Mouse (Mus musculus): ENCODE results near the gene Gm20388. TPM values are rescaled to one million over a fixed set of nuclear protein-coding genes. Genes with fewer than 3 reads are reported as not detected.

Gene Gm20388
- total RNA-seq, 2 experiments from 2014 or later, result 2.2 to 7.6 TPM

DNA sequence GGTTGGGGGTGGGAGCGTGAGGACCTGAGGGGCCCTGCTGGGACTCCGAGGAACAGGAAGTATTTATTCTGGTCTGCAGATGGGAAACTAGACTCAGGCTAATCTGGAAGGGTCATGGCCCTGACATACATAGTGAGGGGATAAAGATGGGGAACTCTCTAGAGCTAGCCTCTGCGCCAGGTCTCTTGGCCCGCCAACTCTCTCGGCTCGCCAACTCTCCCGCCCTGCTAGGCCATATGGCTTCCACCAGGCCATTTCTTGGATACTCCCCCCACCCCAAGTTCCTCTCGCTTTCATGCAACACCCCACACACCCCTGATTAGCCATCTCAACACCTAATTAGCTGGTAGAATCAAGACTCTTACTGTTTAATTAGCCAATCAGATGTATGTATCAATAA, 101.8 kb downstream of the Gm20388 start:
- H3K4me3 ChIP-seq, result no peak overlapping the region
- TF ChIP-seq CTCF (conservative IDR thresholded peaks at IDR 0.05), result no peak
- H3K27ac ChIP-seq, result no peak overlapping the region
- DNase-seq (ENCODE audit: low spot score in 2 of 2), result no peak

DNA sequence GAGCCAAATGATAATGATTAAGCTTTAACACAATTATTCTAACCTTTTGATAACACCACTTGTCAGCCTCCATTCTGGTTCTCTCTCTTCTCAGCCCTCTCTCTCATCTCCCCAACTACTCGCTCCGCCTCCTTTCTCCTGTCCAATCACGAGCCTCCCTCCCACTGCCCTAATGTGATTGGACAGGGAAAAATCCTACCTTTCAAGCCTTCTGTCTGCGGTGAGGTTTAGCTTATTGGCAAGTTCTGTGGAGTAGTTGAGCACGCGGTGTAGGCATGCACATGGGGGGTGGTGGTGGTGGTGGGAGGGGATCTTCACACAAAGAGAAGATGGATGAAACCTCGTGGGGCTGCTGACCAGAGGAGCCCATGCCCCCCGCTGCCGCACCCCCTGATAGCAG, 102.3 kb downstream of the Gm20388 start:
- no peak for DNase-seq (ENCODE audit: low spot score in 2 of 2)
- Histone ChIP-seq H3K27ac (no peak overlapping the region), H3K4me3 (no peak overlapping the region)
- no peak for TF ChIP-seq CTCF (conservative IDR thresholded peaks at IDR 0.05)

DNA sequence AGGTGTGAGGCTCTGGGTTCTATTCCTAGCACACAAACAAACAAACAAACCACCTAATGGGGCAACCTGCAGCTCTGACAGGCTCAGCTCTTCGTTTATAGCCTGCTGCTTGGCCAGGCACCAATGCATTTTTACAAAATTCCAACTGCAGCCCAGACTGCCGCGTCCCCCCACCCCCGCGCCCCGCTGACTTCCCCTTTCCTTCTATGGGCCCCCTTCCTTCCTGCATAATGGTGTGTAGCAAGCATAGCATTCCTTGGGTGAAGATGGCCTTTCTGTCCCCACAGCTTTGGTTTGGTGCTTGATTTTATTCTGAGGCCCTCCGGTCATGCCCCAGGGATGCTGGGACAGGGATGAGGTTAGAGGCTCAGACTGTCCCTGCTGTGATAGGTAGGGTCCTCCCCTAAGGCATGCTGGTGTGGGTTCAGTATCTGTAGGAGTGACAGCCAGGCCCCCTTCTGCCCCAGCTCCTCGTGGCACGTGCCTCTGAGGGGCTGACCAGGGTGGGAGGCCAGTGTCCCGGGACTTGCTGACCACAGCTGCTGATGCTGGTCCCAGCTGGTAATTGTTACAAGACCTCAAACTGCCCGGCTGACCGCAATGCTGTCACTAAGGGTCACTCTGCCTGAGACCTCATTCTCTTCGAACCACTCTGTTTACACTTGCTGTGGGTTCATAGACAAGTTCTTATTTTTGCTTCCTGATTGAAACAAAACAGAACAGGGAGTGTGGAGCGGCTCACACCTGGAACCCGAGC, 103.8 kb downstream of the Gm20388 start:
- Histone ChIP-seq H3K4me3 (no peak overlapping the region), H3K27ac (no peak overlapping the region)
- DNase-seq (ENCODE audit: low spot score in 2 of 2), result no peak
- TF ChIP-seq CTCF (conservative IDR thresholded peaks at IDR 0.05), result no peak

DNA sequence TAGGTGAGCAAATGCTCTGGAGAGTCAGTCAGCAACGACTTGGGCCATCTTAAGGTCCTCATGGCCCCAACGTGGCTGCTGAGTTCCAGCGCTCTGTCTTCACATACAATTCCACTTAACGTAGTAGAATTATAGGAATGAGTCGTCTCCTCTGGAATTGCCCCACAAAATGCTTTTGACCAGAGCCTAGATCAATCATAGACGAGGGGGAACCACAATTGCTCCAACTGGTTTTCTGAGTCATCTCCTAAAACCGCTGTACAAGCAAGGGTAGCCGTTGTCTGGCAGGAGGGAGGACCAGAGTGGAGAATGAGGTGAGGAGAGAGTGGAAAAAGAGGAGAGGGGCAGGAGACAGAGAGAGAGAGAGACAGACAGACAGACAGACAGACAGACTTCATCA, 105.3 kb downstream of the Gm20388 start:
- no peak for DNase-seq (ENCODE audit: low spot score in 2 of 2)
- no peak for TF ChIP-seq CTCF (conservative IDR thresholded peaks at IDR 0.05)
- Histone ChIP-seq H3K4me3 (no peak overlapping the region), H3K27ac (no peak overlapping the region)

DNA sequence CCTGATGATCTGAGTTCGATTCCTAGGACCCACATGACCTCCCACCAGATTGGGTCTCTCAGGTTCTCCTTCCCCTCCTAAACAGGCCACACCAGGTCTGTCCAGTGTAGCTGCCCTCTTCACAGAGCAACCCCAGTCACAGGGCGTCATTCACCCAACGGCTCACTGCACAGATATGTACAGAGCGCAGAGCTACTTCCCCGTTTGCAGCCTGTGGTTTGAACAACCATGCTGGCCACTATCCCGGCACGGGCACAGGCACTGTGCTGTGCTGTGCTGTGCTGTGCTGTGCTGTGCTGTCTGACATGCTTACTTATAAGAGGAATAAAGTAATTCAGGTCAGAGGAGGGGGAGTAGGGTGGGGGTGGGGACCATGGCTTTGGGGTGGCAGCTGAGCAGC, 105.8 kb downstream of the Gm20388 start:
- DNase-seq (ENCODE audit: low spot score in 2 of 2), result no peak
- H3K27ac ChIP-seq, result no peak overlapping the region
- no peak overlapping the region for H3K4me3 ChIP-seq
- TF ChIP-seq CTCF (conservative IDR thresholded peaks at IDR 0.05), result no peak

DNA sequence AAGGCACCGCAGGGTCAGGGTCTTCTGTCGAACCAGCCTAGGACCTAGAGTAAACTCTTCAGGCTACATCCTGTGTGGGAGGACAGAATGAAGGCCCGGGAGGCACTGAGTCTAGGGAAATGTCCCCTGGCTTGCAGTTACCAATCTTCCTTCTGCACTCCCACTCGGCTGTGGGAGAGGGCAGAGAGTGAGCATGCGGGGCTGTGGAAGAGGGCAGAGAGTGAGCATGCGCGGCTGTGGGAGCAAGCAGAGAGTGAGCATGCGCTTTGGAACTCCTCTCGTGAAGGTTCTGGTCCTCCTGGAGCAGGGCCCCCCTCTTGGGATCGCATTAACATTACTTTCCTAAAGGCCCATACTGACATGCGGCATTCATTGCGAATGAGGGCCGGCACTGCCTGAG, 106.7 kb downstream of the Gm20388 start:
- no peak for DNase-seq (ENCODE audit: low spot score in 2 of 2)
- Histone ChIP-seq H3K27ac (no peak overlapping the region), H3K4me3 (no peak overlapping the region)
- no peak for TF ChIP-seq CTCF (conservative IDR thresholded peaks at IDR 0.05)

DNA sequence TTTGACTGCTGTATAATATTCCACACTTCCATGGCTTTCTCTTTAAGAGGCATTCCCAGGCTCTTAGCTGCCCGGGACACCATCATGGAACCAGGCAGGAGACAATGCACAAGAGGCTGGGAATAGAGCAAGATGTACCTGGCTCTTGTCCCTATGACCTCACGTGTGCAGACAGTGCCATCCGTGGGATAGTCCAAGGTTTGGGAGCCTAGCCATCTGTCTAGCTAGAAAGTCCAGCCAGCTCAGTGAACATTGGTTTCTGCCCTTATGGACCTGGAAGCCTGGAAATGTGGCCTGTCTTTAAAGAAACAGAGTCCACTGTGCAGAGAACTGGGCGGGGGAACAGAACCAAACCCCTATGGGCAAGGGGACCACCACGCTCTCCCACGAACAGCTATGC, 107.1 kb downstream of the Gm20388 start:
- no peak overlapping the region for H3K27ac ChIP-seq
- no peak for DNase-seq (ENCODE audit: low spot score in 2 of 2)
- H3K4me3 ChIP-seq, result no peak overlapping the region
- no peak for TF ChIP-seq CTCF (conservative IDR thresholded peaks at IDR 0.05)

DNA sequence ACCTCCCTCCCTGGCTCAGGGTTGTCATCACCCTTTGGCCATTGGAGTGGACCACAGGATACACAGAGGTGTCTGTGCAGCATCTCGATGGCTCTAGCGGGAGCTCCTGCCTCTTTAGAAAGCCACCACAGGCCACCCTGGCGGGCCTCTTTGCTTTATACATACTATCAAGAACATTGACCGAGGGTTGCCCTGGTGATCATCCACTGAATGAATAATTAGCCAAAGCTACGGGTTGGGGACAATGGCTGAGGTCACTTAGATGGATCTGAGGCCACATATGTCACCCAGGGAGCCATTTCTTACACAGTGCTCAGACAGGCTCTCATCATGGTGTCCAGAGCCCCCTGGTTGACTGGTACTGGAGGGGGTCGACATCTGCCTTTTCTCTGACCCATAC, 107.7 kb downstream of the Gm20388 start:
- no peak for DNase-seq (ENCODE audit: low spot score in 2 of 2)

DNA sequence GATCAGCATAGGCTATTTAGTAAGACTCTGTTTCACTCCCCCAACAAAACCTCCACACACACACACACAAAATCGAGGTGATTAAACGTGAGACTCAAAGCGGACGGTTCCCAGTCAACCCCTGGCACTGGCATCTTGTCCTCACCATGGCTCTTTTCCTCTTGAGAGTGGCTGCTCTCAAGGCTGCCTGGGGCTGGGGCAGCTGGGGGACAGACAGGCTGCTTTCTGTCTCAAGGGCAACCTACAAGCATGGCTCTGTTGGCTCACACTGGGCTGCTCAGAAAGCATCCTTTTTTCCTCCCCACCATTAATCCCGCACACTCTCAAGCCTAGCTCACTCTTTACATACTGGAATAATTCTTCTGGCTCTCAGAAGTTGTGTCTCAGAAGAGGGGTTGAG, 108.7 kb downstream of the Gm20388 start:
- Histone ChIP-seq H3K4me3 (no peak overlapping the region), H3K27ac (no peak overlapping the region)
- no peak for TF ChIP-seq CTCF (conservative IDR thresholded peaks at IDR 0.05)
- DNase-seq (ENCODE audit: low spot score in 2 of 2), result no peak

More for the DNA sequence above, 107.7 kb downstream of the Gm20388 start:
- Histone ChIP-seq H3K27ac (no peak overlapping the region), H3K4me3 (no peak overlapping the region)
- TF ChIP-seq CTCF (conservative IDR thresholded peaks at IDR 0.05), result no peak

DNA sequence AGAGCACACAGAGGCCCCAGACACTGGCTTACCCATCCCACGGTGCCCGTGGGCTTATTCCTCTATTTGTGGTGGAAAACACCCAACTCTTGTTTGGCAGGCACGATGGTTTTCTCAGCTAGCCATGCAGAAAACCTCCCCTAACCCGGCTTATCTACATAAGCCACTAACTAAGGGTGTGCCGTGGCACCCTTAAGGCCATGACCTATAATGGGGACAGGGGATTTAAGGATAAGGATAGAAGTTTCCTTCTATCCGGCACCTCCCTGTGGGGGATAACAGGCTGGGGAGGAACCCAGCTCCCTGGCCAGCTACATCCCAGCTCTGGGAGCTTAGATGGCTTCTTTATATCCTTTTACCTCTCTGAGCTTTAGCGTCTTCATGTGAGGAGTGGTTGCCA, 109.7 kb downstream of the Gm20388 start:
- no peak for TF ChIP-seq CTCF (conservative IDR thresholded peaks at IDR 0.05)
- Histone ChIP-seq H3K27ac (no peak overlapping the region), H3K4me3 (no peak overlapping the region)
- DNase-seq (ENCODE audit: low spot score in 2 of 2), result no peak

DNA sequence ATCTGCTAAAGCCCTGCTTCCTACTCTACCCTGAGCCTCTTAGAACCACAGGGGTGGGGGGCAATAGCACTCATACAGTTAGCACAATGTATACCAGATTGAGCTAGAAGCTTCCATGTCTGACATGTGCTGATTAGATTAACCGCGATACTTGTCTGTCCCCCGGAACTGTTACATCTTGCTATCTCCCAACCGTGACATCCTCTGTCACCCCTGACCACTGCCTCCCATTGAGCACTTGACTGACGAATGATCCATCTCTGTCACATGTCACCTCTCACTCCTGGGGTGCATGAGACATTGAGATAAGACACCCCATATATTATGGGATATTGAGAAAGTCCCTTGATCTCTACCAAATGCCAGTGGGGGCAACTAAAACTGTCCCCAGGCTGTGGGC, 115.6 kb downstream of the Gm20388 start:
- no peak overlapping the region for H3K4me3 ChIP-seq
- DNase-seq (ENCODE audit: low spot score in 2 of 2), result no peak
- no peak for TF ChIP-seq CTCF (conservative IDR thresholded peaks at IDR 0.05)
- H3K27ac ChIP-seq, result no peak overlapping the region

DNA sequence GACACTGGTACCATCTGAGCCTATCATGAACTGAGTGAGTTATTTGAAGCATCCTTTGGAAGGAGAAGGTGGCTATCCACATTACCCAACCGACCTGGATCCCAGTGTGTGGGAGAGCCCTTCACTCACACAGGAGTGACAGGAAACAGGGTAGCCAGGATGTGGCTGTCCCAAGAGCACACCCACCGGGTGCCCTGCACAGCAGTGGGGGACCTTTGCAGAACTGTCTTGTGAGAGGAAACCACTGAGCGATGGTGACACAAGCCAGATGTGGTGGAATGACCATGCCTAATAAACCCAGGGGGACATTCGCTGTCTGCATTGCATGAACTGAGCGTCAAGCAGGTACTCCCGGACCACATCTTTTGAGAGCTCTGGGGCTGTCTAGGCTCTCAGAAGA, 116.3 kb downstream of the Gm20388 start:
- DNase-seq (ENCODE audit: low spot score in 2 of 2), result no peak
- Histone ChIP-seq H3K27ac (no peak overlapping the region), H3K4me3 (no peak overlapping the region)
- TF ChIP-seq CTCF (conservative IDR thresholded peaks at IDR 0.05), result no peak

DNA sequence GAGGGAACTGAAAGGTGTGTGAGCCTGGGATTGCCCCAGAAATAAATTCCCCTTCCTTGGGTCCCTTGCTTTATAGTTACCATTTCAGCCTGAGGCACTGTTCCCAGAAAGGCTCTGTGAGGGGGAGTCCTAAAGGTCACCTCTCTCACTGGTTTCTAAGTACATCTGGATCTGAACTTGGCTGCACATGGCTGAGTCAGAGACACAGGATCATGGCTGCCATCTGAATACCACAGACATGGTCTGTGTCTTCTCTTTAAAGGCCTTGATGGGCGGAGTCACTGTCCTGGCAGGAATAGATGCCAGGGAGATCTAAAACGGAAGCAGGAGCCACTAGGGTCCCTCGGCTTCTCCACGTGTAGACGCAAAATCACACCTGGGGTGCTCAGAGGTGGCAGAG, 119.8 kb downstream of the Gm20388 start:
- Histone ChIP-seq H3K4me3 (no peak overlapping the region), H3K27ac (no peak overlapping the region)
- no peak for TF ChIP-seq CTCF (conservative IDR thresholded peaks at IDR 0.05)
- no peak for DNase-seq (ENCODE audit: low spot score in 2 of 2)

DNA sequence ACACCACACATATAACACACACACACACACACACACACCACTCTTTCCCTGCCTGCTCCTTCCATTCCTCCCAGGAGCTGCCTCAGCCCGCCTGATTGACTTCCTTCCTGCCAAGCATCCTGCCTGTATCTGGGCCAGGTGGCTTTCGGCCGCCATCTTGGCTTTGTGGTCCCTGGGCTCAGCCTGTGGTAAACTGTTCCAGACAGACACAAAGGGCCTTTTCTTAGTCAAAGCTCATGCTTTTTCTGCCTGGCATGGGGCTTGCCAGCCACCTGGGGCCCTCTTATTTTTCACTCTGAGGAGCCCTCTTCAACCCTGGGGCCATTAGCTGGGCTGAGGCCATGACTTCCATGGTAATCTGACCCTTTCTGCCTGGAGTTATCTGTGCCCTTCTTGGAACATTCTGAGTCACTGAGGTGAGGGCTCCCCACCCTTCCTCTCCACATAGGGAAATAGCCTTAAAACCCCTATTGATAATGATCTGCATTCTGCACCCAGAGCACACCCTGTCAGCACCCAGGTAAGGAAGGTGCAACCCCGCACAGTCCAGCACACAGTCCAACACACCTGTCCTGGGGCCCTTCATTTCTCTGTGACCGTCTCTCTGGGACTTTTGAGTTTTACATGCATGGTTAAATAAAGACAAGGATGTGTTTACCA, 122.0 kb downstream of the Gm20388 start:
- no peak for DNase-seq (ENCODE audit: low spot score in 2 of 2)
- Histone ChIP-seq H3K4me3 (no peak overlapping the region), H3K27ac (no peak overlapping the region)
- TF ChIP-seq CTCF (conservative IDR thresholded peaks at IDR 0.05), result no peak
